Mouse (Mus musculus): Measurements from ENCODE around the gene Pla2g6.

- TF ChIP-seq POLR2A (IDR thresholded peaks at IDR 0.05; ENCODE audit: low read depth, low read length): no peak
- no peak for TF ChIP-seq CTCF (IDR thresholded peaks at IDR 0.05; ENCODE audit: extremely low read depth, insufficient read depth, insufficient read length, insufficient replicate concordance)
These were observed 16.4 kb upstream of the Pla2g6 start for GRCm38 (mm10) chr15:79344627-79345026.

All from spleen, adult 2 months (tissue).